Mouse (Mus musculus): ENCODE measurements around the gene Gm572. TPM values are rescaled to one million over a fixed set of nuclear protein-coding genes. Genes with fewer than 3 reads are reported as not detected.
A peak's percentile ranks its signal among the peaks of the same experiment; 100 is the strongest.

Gm572 gene
- polyA plus RNA-seq, 1 experiment from 2014 or later, result 0.09 TPM

- H3K36me3 ChIP-seq (ENCODE audit: control insufficient read depth, insufficient read depth, low read length), result peaks cover 4% of the 10 kb centered on the region; the same call in 1 of the 2 replicates
- no peaks in the 10 kb centered on the region for H3K27me3 ChIP-seq (ENCODE audit: control insufficient read depth, insufficient read depth, low read length)
- peak overlapping the region; percentile 58; the same call in 1 of the 2 replicates for H3K27ac ChIP-seq (ENCODE audit: low read length)
- peak; percentile 22; the same call in 1 of the 2 replicates for ATAC-seq (ENCODE audit: insufficient read depth, low FRiP score)
- H3K9me3 ChIP-seq (replicated peaks; ENCODE audit: control insufficient read depth, low read length), result no peaks in the 10 kb centered on the region; the same call in 1 of the 2 replicates
- H3K9ac ChIP-seq (ENCODE audit: low read length), result no peak overlapping the region
- no peak overlapping the region for H3K4me3 ChIP-seq (replicated peaks; ENCODE audit: low read length)
- H3K4me2 ChIP-seq (ENCODE audit: low read depth, low read length), result no peak overlapping the region
- no peaks in the 10 kb centered on the region for H3K4me1 ChIP-seq (ENCODE audit: control insufficient read depth, insufficient read depth, low read length)
- 68% methylated on average over 10 of the region's 10 CpGs for WGBS
Observed at GRCm38 (mm10) chr4:148603376-148604139, 39.6 kb upstream of the Gm572 start.

- Histone ChIP-seq H3K4me1 (ENCODE audit: control insufficient read depth, insufficient read depth, low read length) (no peaks in the 10 kb centered on the region), H3K4me2 (ENCODE audit: low read depth, low read length) (no peak overlapping the region), H3K36me3 (ENCODE audit: control insufficient read depth, insufficient read depth, low read length) (no peaks in the 10 kb centered on the region), H3K27me3 (ENCODE audit: control insufficient read depth, insufficient read depth, low read length) (no peaks in the 10 kb centered on the region), H3K9ac (ENCODE audit: low read length) (no peak overlapping the region), H3K27ac (ENCODE audit: low read length) (peak overlapping the region; percentile 58; the same call in 1 of the 2 replicates), H3K4me3 (replicated peaks; ENCODE audit: low read length) (no peak overlapping the region), H3K9me3 (replicated peaks; ENCODE audit: control insufficient read depth, low read length) (no peaks in the 10 kb centered on the region; the same call in 1 of the 2 replicates)
- 69% methylated on average over 7 of the region's 7 CpGs for WGBS
- ATAC-seq (ENCODE audit: insufficient read depth, low FRiP score), result peak; percentile 23; the same call in 1 of the 2 replicates
Observed at GRCm38 (mm10) chr4:148604141-148604540, 39.0 kb upstream of the Gm572 start.

- peak; percentile 59; the same call in 1 of the 2 replicates for ATAC-seq (ENCODE audit: insufficient read depth, low FRiP score)
- Histone ChIP-seq H3K4me1 (ENCODE audit: control insufficient read depth, insufficient read depth, low read length) (no peaks in the 10 kb centered on the region), H3K27me3 (ENCODE audit: control insufficient read depth, insufficient read depth, low read length) (no peaks in the 10 kb centered on the region), H3K36me3 (ENCODE audit: control insufficient read depth, insufficient read depth, low read length) (no peaks in the 10 kb centered on the region), H3K4me2 (ENCODE audit: low read depth, low read length) (no peak overlapping the region), H3K9ac (ENCODE audit: low read length) (no peak overlapping the region), H3K4me3 (replicated peaks; ENCODE audit: low read length) (no peak overlapping the region), H3K27ac (ENCODE audit: low read length) (no peak overlapping the region), H3K9me3 (replicated peaks; ENCODE audit: control insufficient read depth, low read length) (no peaks in the 10 kb centered on the region)
- WGBS, result 89% methylated on average over 3 of the region's 3 CpGs
Observed at GRCm38 (mm10) chr4:148604541-148605165, 38.5 kb upstream of the Gm572 start.

- H3K9ac ChIP-seq (ENCODE audit: low read length), result no peak overlapping the region
- no peak overlapping the region for H3K4me3 ChIP-seq (replicated peaks; ENCODE audit: low read length)
- no peak overlapping the region for H3K27ac ChIP-seq (ENCODE audit: low read length)
- H3K27me3 ChIP-seq (ENCODE audit: control insufficient read depth, insufficient read depth, low read length), result no peaks in the 10 kb centered on the region
- no peaks in the 10 kb centered on the region for H3K9me3 ChIP-seq (replicated peaks; ENCODE audit: control insufficient read depth, low read length)
- WGBS, result 26% methylated on average over 5 of the region's 5 CpGs
- no peak for ATAC-seq (ENCODE audit: insufficient read depth, low FRiP score)
- H3K4me2 ChIP-seq (ENCODE audit: low read depth, low read length), result no peak overlapping the region
- H3K36me3 ChIP-seq (ENCODE audit: control insufficient read depth, insufficient read depth, low read length), result 0 out of 2 replicates have a peak, but pooled peaks cover 3% of the 10 kb centered on the region
- H3K4me1 ChIP-seq (ENCODE audit: control insufficient read depth, insufficient read depth, low read length), result no peaks in the 10 kb centered on the region
Observed at GRCm38 (mm10) chr4:148607758-148608157, 35.4 kb upstream of the Gm572 start.

GRCm38 (mm10) chr4:148609805-148610204 lies 33.3 kb upstream of the Gm572 start:
- Histone ChIP-seq H3K9ac (ENCODE audit: low read length) (no peak overlapping the region), H3K9me3 (replicated peaks; ENCODE audit: control insufficient read depth, low read length) (no peaks in the 10 kb centered on the region), H3K4me3 (replicated peaks; ENCODE audit: low read length) (no peak overlapping the region), H3K27me3 (ENCODE audit: control insufficient read depth, insufficient read depth, low read length) (no peaks in the 10 kb centered on the region), H3K36me3 (ENCODE audit: control insufficient read depth, insufficient read depth, low read length) (peaks cover 12% of the 10 kb centered on the region; the same call in 1 of the 2 replicates), H3K27ac (ENCODE audit: low read length) (no peak overlapping the region), H3K4me2 (ENCODE audit: low read depth, low read length) (no peak overlapping the region), H3K4me1 (ENCODE audit: control insufficient read depth, insufficient read depth, low read length) (no peaks in the 10 kb centered on the region)
- no peak for ATAC-seq (ENCODE audit: insufficient read depth, low FRiP score)
- 79% methylated on average over 5 of the region's 5 CpGs for WGBS

GRCm38 (mm10) chr4:148610631-148611364 lies 32.3 kb upstream of the Gm572 start:
- no peak for ATAC-seq (ENCODE audit: insufficient read depth, low FRiP score)
- Histone ChIP-seq H3K4me2 (ENCODE audit: low read depth, low read length) (no peak overlapping the region), H3K36me3 (ENCODE audit: control insufficient read depth, insufficient read depth, low read length) (peaks cover 21% of the 10 kb centered on the region), H3K9ac (ENCODE audit: low read length) (no peak overlapping the region), H3K4me3 (replicated peaks; ENCODE audit: low read length) (no peak overlapping the region), H3K4me1 (ENCODE audit: control insufficient read depth, insufficient read depth, low read length) (no peaks in the 10 kb centered on the region), H3K27ac (ENCODE audit: low read length) (no peak overlapping the region), H3K9me3 (replicated peaks; ENCODE audit: control insufficient read depth, low read length) (no peaks in the 10 kb centered on the region), H3K27me3 (ENCODE audit: control insufficient read depth, insufficient read depth, low read length) (no peaks in the 10 kb centered on the region)
- 61% methylated on average over 5 of the region's 5 CpGs for WGBS

- peaks cover 27% of the 10 kb centered on the region for H3K36me3 ChIP-seq (ENCODE audit: control insufficient read depth, insufficient read depth, low read length)
- H3K4me2 ChIP-seq (ENCODE audit: low read depth, low read length), result no peak overlapping the region
- H3K4me1 ChIP-seq (ENCODE audit: control insufficient read depth, insufficient read depth, low read length), result no peaks in the 10 kb centered on the region
- 31% methylated on average over 4 of the region's 4 CpGs for WGBS
- H3K27ac ChIP-seq (ENCODE audit: low read length), result no peak overlapping the region
- no peaks in the 10 kb centered on the region for H3K27me3 ChIP-seq (ENCODE audit: control insufficient read depth, insufficient read depth, low read length)
- ATAC-seq (ENCODE audit: insufficient read depth, low FRiP score), result no peak
- no peak overlapping the region for H3K4me3 ChIP-seq (replicated peaks; ENCODE audit: low read length)
- no peaks in the 10 kb centered on the region for H3K9me3 ChIP-seq (replicated peaks; ENCODE audit: control insufficient read depth, low read length)
- H3K9ac ChIP-seq (ENCODE audit: low read length), result no peak overlapping the region
Observed at GRCm38 (mm10) chr4:148612557-148612956, 30.6 kb upstream of the Gm572 start.

GRCm38 (mm10) chr4:148613738-148614137 lies 29.4 kb upstream of the Gm572 start:
- H3K27ac ChIP-seq (ENCODE audit: low read length), result no peak overlapping the region
- 85% methylated on average over 9 of the region's 9 CpGs for WGBS
- no peaks in the 10 kb centered on the region for H3K27me3 ChIP-seq (ENCODE audit: control insufficient read depth, insufficient read depth, low read length)
- no peaks in the 10 kb centered on the region for H3K9me3 ChIP-seq (replicated peaks; ENCODE audit: control insufficient read depth, low read length)
- no peak overlapping the region for H3K9ac ChIP-seq (ENCODE audit: low read length)
- H3K4me3 ChIP-seq (replicated peaks; ENCODE audit: low read length), result no peak overlapping the region
- H3K36me3 ChIP-seq (ENCODE audit: control insufficient read depth, insufficient read depth, low read length), result peaks cover 32% of the 10 kb centered on the region
- no peak overlapping the region for H3K4me2 ChIP-seq (ENCODE audit: low read depth, low read length)
- ATAC-seq (ENCODE audit: insufficient read depth, low FRiP score), result no peak
- no peaks in the 10 kb centered on the region for H3K4me1 ChIP-seq (ENCODE audit: control insufficient read depth, insufficient read depth, low read length)

GRCm38 (mm10) chr4:148619805-148620204 lies 23.3 kb upstream of the Gm572 start:
- H3K4me1 ChIP-seq (ENCODE audit: control insufficient read depth, insufficient read depth, low read length), result peaks cover 15% of the 10 kb centered on the region
- ATAC-seq (ENCODE audit: insufficient read depth, low FRiP score), result no peak
- no peaks in the 10 kb centered on the region for H3K27me3 ChIP-seq (ENCODE audit: control insufficient read depth, insufficient read depth, low read length)
- no peaks in the 10 kb centered on the region for H3K9me3 ChIP-seq (replicated peaks; ENCODE audit: control insufficient read depth, low read length)
- H3K9ac ChIP-seq (ENCODE audit: low read length), result no peak overlapping the region
- no peak overlapping the region for H3K4me3 ChIP-seq (replicated peaks; ENCODE audit: low read length)
- WGBS, result 50% methylated on average over 1 of the region's 1 CpGs
- H3K4me2 ChIP-seq (ENCODE audit: low read depth, low read length), result no peak overlapping the region
- H3K27ac ChIP-seq (ENCODE audit: low read length), result no peak overlapping the region
- peaks cover 55% of the 10 kb centered on the region for H3K36me3 ChIP-seq (ENCODE audit: control insufficient read depth, insufficient read depth, low read length)

Measured in stomach, embryonic 16.5 days (tissue).